Comparison of ENCODE assay signal across 8 mouse cellular contexts in genomic region chr9:22116740-22117426, GRCm38 (mm10). TPM values are rescaled to one million over a fixed set of nuclear protein-coding genes. Genes with fewer than 3 reads are reported as not detected.
A peak's percentile ranks its signal among the peaks of the same experiment; 100 is the strongest.
DNase-seq lines count a peak whose midpoint lies in the region; ATAC-seq and TF ChIP-seq lines count a peak whose summit lies in the region.

Gene Elof1, minus strand, starts transcription at chr9:22117172.

- H3K36me3 ChIP-seq in heart, embryonic 12.5 days: peaks cover 24% of the 10 kb centered on the region
- H3K36me3 ChIP-seq in kidney, postnatal 0 days (ENCODE audit: insufficient read depth, low read length): peaks cover 21% of the 10 kb centered on the region; the same call in 1 of the 2 replicates
- peaks cover 14% of the 10 kb centered on the region for H3K36me3 ChIP-seq in liver, embryonic 11.5 days (ENCODE audit: control insufficient read depth, insufficient read depth, low read length)
- H3K36me3 ChIP-seq in stomach, embryonic 14.5 days (ENCODE audit: control insufficient read depth, insufficient read depth, low read length): peaks cover 17% of the 10 kb centered on the region

- H3K4me3 ChIP-seq in heart, embryonic 12.5 days: peak within 1 kb of the TSS; percentile 97
- peak within 1 kb of the TSS; percentile 82 for H3K4me3 ChIP-seq in kidney, postnatal 0 days (replicated peaks; ENCODE audit: low read depth, low read length)
- H3K4me3 ChIP-seq in liver, embryonic 11.5 days (ENCODE audit: low read depth, low read length): peak within 1 kb of the TSS; percentile 81
- H3K4me3 ChIP-seq in stomach, embryonic 14.5 days (ENCODE audit: low read depth, low read length): peak within 1 kb of the TSS; percentile 91

- H3K4me1 ChIP-seq in heart, embryonic 12.5 days (replicated peaks): peaks cover 16% of the 10 kb centered on the region
- H3K4me1 ChIP-seq in kidney, postnatal 0 days (replicated peaks; ENCODE audit: insufficient read depth, low read length): peaks cover 5% of the 10 kb centered on the region; the same call in 1 of the 2 replicates
- peaks cover 13% of the 10 kb centered on the region for H3K4me1 ChIP-seq in liver, embryonic 11.5 days (replicated peaks; ENCODE audit: control insufficient read depth, insufficient read depth, low read length)
- H3K4me1 ChIP-seq in stomach, embryonic 14.5 days (ENCODE audit: control insufficient read depth, insufficient read depth, low read length): peaks cover 9% of the 10 kb centered on the region; the same call in 1 of the 2 replicates

- peak within 1 kb of the TSS; percentile 49; the same call in 1 of the 2 replicates for H3K27ac ChIP-seq in heart, embryonic 12.5 days (ENCODE audit: poor library complexity, severe bottlenecking)
- peak within 1 kb of the TSS; percentile 74 for H3K27ac ChIP-seq in kidney, postnatal 0 days
- peak within 1 kb of the TSS; percentile 50 for H3K27ac ChIP-seq in liver, embryonic 11.5 days (ENCODE audit: low read depth, low read length)
- peak within 1 kb of the TSS; percentile 69; the same call in 1 of the 2 replicates for H3K27ac ChIP-seq in stomach, embryonic 14.5 days (ENCODE audit: low read length)

- TF ChIP-seq CTCF in kidney, postnatal 0 days (IDR thresholded peaks at IDR 0.05; ENCODE audit: low read depth): no peak

- H3K9ac ChIP-seq in heart, embryonic 12.5 days: peak within 1 kb of the TSS; percentile 95
- H3K9ac ChIP-seq in kidney, postnatal 0 days (ENCODE audit: low read depth, low read length): peak within 1 kb of the TSS; percentile 89
- peak within 1 kb of the TSS; percentile 81 for H3K9ac ChIP-seq in liver, embryonic 11.5 days (ENCODE audit: low read depth, low read length)
- H3K9ac ChIP-seq in stomach, embryonic 14.5 days (replicated peaks; ENCODE audit: low read depth, low read length): peak within 1 kb of the TSS; percentile 73

- DNase-seq in CD4-positive helper T cell, adult 2 months (ENCODE audit: low read depth, low spot score): peak; percentile 96
- DNase-seq in brain, embryonic 18.5 days (ENCODE audit: low read depth, low spot score): peak; percentile 93
- peak; percentile 98 for DNase-seq in kidney, postnatal 0 days (ENCODE audit: low spot score)
- DNase-seq in liver, embryonic 11.5 days (ENCODE audit: low spot score): peak; percentile 89
- DNase-seq in naive thymus-derived CD4-positive, alpha-beta T cell, adult 2 months (ENCODE audit: low read depth): peak; percentile 98

- no peaks in the 10 kb centered on the region for H3K9me3 ChIP-seq in heart, embryonic 12.5 days (replicated peaks)
- H3K9me3 ChIP-seq in kidney, postnatal 0 days (replicated peaks; ENCODE audit: low read length): no peaks in the 10 kb centered on the region
- no peaks in the 10 kb centered on the region for H3K9me3 ChIP-seq in liver, embryonic 11.5 days (ENCODE audit: control insufficient read depth, low read length)
- H3K9me3 ChIP-seq in stomach, embryonic 14.5 days (ENCODE audit: control insufficient read depth, low read depth, low read length): no peaks in the 10 kb centered on the region

- no peaks in the 10 kb centered on the region for H3K27me3 ChIP-seq in heart, embryonic 12.5 days (replicated peaks)
- no peaks in the 10 kb centered on the region for H3K27me3 ChIP-seq in kidney, postnatal 0 days (ENCODE audit: insufficient read depth, low read length)
- H3K27me3 ChIP-seq in liver, embryonic 11.5 days (replicated peaks; ENCODE audit: control insufficient read depth, insufficient read depth, low read length): no peaks in the 10 kb centered on the region
- H3K27me3 ChIP-seq in stomach, embryonic 14.5 days (ENCODE audit: control insufficient read depth, insufficient read depth, low read length): no peaks in the 10 kb centered on the region

- peak within 1 kb of the TSS; percentile 86 for H3K4me2 ChIP-seq in heart, embryonic 12.5 days
- peak within 1 kb of the TSS; percentile 72 for H3K4me2 ChIP-seq in kidney, postnatal 0 days (ENCODE audit: low read length)
- H3K4me2 ChIP-seq in liver, embryonic 11.5 days: peak within 1 kb of the TSS; percentile 84
- peak within 1 kb of the TSS; percentile 84 for H3K4me2 ChIP-seq in stomach, embryonic 14.5 days (replicated peaks; ENCODE audit: low read depth, low read length)

- ATAC-seq in erythroid progenitor cell, adult 5-6 weeks (replicated peaks; ENCODE audit: low FRiP score, poor library complexity, severe bottlenecking): peak; percentile 86
- ATAC-seq in heart, embryonic 12.5 days (ENCODE audit: insufficient number of reproducible peaks, low FRiP score): peak; percentile 93
- peak; percentile 88 for ATAC-seq in kidney, postnatal 0 days (replicated peaks; ENCODE audit: low FRiP score, low read depth)
- peak; percentile 92 for ATAC-seq in liver, embryonic 11.5 days (replicated peaks; ENCODE audit: low FRiP score)
- ATAC-seq in stomach, embryonic 14.5 days (ENCODE audit: insufficient number of reproducible peaks, insufficient read depth, low FRiP score, low read depth): peak; percentile 94

- WGBS in heart, embryonic 12.5 days: under 1% methylated on average over 52 of the region's 52 CpGs
- under 1% methylated on average over 52 of the region's 52 CpGs for WGBS in kidney, postnatal 0 days
- under 1% methylated on average over 52 of the region's 52 CpGs for WGBS in liver, embryonic 11.5 days
- WGBS in stomach, embryonic 14.5 days: under 1% methylated on average over 52 of the region's 52 CpGs

RNA-seq across cellular contexts. Expression of gene Elof1, which starts in this region (rescaled TPM):
- 70.8 and 101 TPM in 2 replicates for total RNA-seq in erythroid progenitor cell, adult 5-6 weeks (2015; ENCODE audit: low replicate concordance)
- total RNA-seq in erythroid progenitor cell, adult 5-6 weeks (2017; ENCODE audit: low replicate concordance): 21.3 and 26.2 TPM in 2 replicates
- 102 and 104 TPM in 2 replicates for polyA plus RNA-seq in heart, embryonic 12.5 days (2016; fragmentation: Nextera tagmentation; extraction: Ambion mirVana)
- 160 and 172 TPM in 2 replicates for polyA plus RNA-seq in kidney, postnatal 0 days (2015; fragmentation: Nextera tagmentation; extraction: Ambion mirVana)
- polyA plus RNA-seq in liver, embryonic 11.5 days (2014; fragmentation: Nextera tagmentation; extraction: Ambion mirVana): 159 and 169 TPM in 2 replicates
- polyA plus RNA-seq in stomach, embryonic 14.5 days (2014; fragmentation: Nextera tagmentation; extraction: Ambion mirVana): 180 and 190 TPM in 2 replicates

Comparison
In these comparisons a context has a peak if more than half of its experiments do, and no peak if none do; other contexts are left out.
1. Peak in every context shown above with its lines: DNase-seq, ATAC-seq, H3K4me3 ChIP-seq and H3K27ac ChIP-seq.